Mouse (Mus musculus): ENCODE data around the gene Sorcs2. TPM values are rescaled to one million over a fixed set of nuclear protein-coding genes. Genes with fewer than 3 reads are reported as not detected.
A peak's percentile ranks its signal among the peaks of the same experiment; 100 is the strongest.

Gene Sorcs2
- polyA plus RNA-seq, 1 experiment from 2014 or later: 3.1 TPM

- DNase-seq (ENCODE audit: low spot score): no peak
- Histone ChIP-seq H3K27ac (replicated peaks) (no peak overlapping the region), H3K9ac (ENCODE audit: low read length) (no peak overlapping the region), H3K4me1 (replicated peaks; ENCODE audit: control insufficient read depth, insufficient read depth) (no peaks in the 10 kb centered on the region), H3K4me3 (ENCODE audit: low read depth, low read length) (no peak overlapping the region), H3K4me2 (replicated peaks; ENCODE audit: low read depth) (no peak overlapping the region), H3K36me3 (ENCODE audit: control insufficient read depth, insufficient read depth, low read length) (no peaks in the 10 kb centered on the region), H3K27me3 (ENCODE audit: control insufficient read depth, insufficient read depth, low read length) (no peaks in the 10 kb centered on the region), H3K9me3 (ENCODE audit: control insufficient read depth, low read length) (no peaks in the 10 kb centered on the region)
- WGBS: 85% methylated on average over 10 of the region's 10 CpGs
- 0 out of 2 replicates have a peak, but pooled peaks have one; percentile 8 for ATAC-seq (ENCODE audit: low FRiP score, low TSS enrichment)
- TF ChIP-seq EP300 (optimal IDR thresholded peaks at IDR 0.05) (no peak), CTCF (IDR thresholded peaks at IDR 0.05; ENCODE audit: low read depth) (no peak)
These were observed 390.3 kb downstream of the Sorcs2 start for GRCm38 (mm10) chr5:36007649-36008048.

DNA sequence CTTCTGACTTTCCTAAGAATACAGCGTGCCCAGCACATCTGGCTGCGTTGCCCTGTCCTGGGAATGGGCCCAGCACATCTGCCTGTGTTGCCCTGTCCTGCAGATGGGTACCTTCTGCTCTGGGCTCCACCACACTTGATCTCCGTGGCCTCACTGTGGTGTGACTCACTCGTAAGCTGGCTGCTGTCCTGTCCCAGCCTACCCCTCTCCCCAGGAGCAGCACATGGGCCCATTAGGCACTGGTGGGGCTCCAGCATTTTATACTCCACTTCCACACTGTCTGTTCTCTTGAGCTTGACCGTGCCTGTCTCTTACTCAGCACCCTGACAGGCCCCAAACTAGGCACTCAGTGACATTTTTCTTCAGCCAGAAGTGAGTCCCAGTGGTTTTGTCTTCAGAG lies 391.4 kb downstream of the Sorcs2 start:
- Histone ChIP-seq H3K9ac (ENCODE audit: low read length) (no peak overlapping the region), H3K4me2 (replicated peaks; ENCODE audit: low read depth) (no peak overlapping the region), H3K9me3 (ENCODE audit: control insufficient read depth, low read length) (no peaks in the 10 kb centered on the region), H3K27ac (replicated peaks) (no peak overlapping the region), H3K4me3 (ENCODE audit: low read depth, low read length) (no peak overlapping the region), H3K27me3 (ENCODE audit: control insufficient read depth, insufficient read depth, low read length) (no peaks in the 10 kb centered on the region), H3K4me1 (replicated peaks; ENCODE audit: control insufficient read depth, insufficient read depth) (no peaks in the 10 kb centered on the region), H3K36me3 (ENCODE audit: control insufficient read depth, insufficient read depth, low read length) (no peaks in the 10 kb centered on the region)
- DNase-seq (ENCODE audit: low spot score) (no peak), ATAC-seq (ENCODE audit: low FRiP score, low TSS enrichment) (no peak)
- TF ChIP-seq EP300 (optimal IDR thresholded peaks at IDR 0.05): no peak
- WGBS: 65% methylated on average over 5 of the region's 5 CpGs

DNA sequence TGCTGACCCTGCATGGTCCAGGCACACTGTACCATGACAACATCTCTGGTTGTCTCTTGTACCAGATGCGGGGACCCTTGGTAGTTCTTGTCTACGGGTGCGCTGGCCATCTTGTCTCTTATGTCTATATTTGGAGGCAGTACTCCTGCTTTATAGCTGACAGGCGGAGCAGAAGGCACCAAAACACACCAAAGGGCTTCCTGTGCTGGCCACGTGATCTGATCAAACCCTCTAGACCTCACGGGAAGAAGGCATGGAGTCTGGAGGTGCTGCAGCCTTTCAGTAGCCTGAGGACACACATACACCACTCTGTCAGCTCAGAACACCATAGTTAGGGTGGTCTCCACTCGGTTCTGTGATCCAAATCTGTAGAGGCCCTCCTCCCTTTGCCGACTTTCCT lies 391.8 kb downstream of the Sorcs2 start:
- no peak overlapping the region for H3K27ac ChIP-seq (replicated peaks)
- ATAC-seq (ENCODE audit: low FRiP score, low TSS enrichment) (no peak), DNase-seq (ENCODE audit: low spot score) (no peak)
- peaks cover under 1% of the 10 kb centered on the region; the same call in 1 of the 2 replicates for H3K36me3 ChIP-seq (ENCODE audit: control insufficient read depth, insufficient read depth, low read length)
- H3K4me1 ChIP-seq (replicated peaks; ENCODE audit: control insufficient read depth, insufficient read depth): no peaks in the 10 kb centered on the region
- TF ChIP-seq CTCF (IDR thresholded peaks at IDR 0.05; ENCODE audit: low read depth) (no peak), EP300 (optimal IDR thresholded peaks at IDR 0.05) (no peak)
- H3K27me3 ChIP-seq (ENCODE audit: control insufficient read depth, insufficient read depth, low read length): no peaks in the 10 kb centered on the region
- H3K4me2 ChIP-seq (replicated peaks; ENCODE audit: low read depth): no peak overlapping the region
- 67% methylated on average over 8 of the region's 8 CpGs for WGBS
- H3K9me3 ChIP-seq (ENCODE audit: control insufficient read depth, low read length): no peaks in the 10 kb centered on the region
- no peak overlapping the region for H3K9ac ChIP-seq (ENCODE audit: low read length)
- no peak overlapping the region for H3K4me3 ChIP-seq (ENCODE audit: low read depth, low read length)

GRCm38 (mm10) chr5:36003797-36004196 lies 394.1 kb downstream of the Sorcs2 start:
- Histone ChIP-seq H3K4me2 (replicated peaks; ENCODE audit: low read depth) (no peak overlapping the region), H3K4me1 (replicated peaks; ENCODE audit: control insufficient read depth, insufficient read depth) (no peaks in the 10 kb centered on the region), H3K4me3 (ENCODE audit: low read depth, low read length) (no peak overlapping the region), H3K36me3 (ENCODE audit: control insufficient read depth, insufficient read depth, low read length) (peaks cover 13% of the 10 kb centered on the region), H3K9me3 (ENCODE audit: control insufficient read depth, low read length) (no peaks in the 10 kb centered on the region), H3K27ac (replicated peaks) (no peak overlapping the region), H3K9ac (ENCODE audit: low read length) (no peak overlapping the region), H3K27me3 (ENCODE audit: control insufficient read depth, insufficient read depth, low read length) (no peaks in the 10 kb centered on the region)
- 75% methylated on average over 10 of the region's 10 CpGs for WGBS
- TF ChIP-seq CTCF (IDR thresholded peaks at IDR 0.05; ENCODE audit: low read depth): no peak
- no peak for TF ChIP-seq EP300 (optimal IDR thresholded peaks at IDR 0.05)
- no peak for ATAC-seq (ENCODE audit: low FRiP score, low TSS enrichment)
- no peak for DNase-seq (ENCODE audit: low spot score)

- H3K36me3 ChIP-seq (ENCODE audit: control insufficient read depth, insufficient read depth, low read length): peaks cover 13% of the 10 kb centered on the region; the same call in 1 of the 2 replicates
- H3K4me3 ChIP-seq (ENCODE audit: low read depth, low read length): no peak overlapping the region
- WGBS: 73% methylated on average over 11 of the region's 11 CpGs
These were observed 407.8 kb downstream of the Sorcs2 start for GRCm38 (mm10) chr5:35989986-35990735.

DNA sequence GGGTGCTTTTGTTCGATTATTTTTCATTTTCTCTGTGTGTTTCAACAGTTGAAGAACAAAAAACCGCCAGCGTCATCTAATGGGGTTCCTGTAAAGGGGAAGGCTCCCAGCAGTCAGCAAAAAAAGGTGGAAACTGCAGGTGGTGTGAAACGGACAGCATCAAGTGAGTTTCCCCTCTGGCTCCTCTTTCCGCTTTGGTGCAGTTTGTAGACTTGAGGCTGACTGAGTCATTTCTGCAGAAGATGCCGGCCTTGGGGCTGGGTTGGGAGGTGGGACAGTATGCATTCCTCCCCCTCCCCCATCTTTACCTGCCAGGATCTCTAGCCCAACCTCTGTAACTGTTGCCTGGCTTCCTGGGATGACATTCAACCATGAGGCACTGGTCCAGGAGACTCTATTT lies 408.4 kb downstream of the Sorcs2 start:
- H3K27ac ChIP-seq (replicated peaks): no peak overlapping the region
- no peak for ATAC-seq (ENCODE audit: low FRiP score, low TSS enrichment)
- no peaks in the 10 kb centered on the region for H3K4me1 ChIP-seq (replicated peaks; ENCODE audit: control insufficient read depth, insufficient read depth)
- no peak overlapping the region for H3K4me2 ChIP-seq (replicated peaks; ENCODE audit: low read depth)
- peaks cover 14% of the 10 kb centered on the region for H3K36me3 ChIP-seq (ENCODE audit: control insufficient read depth, insufficient read depth, low read length)
- no peaks in the 10 kb centered on the region for H3K9me3 ChIP-seq (ENCODE audit: control insufficient read depth, low read length)
- H3K27me3 ChIP-seq (ENCODE audit: control insufficient read depth, insufficient read depth, low read length): no peaks in the 10 kb centered on the region
- H3K4me3 ChIP-seq (ENCODE audit: low read depth, low read length): no peak overlapping the region
- no peak for DNase-seq (ENCODE audit: low spot score)
- TF ChIP-seq CTCF (IDR thresholded peaks at IDR 0.05; ENCODE audit: low read depth): no peak
- TF ChIP-seq EP300 (optimal IDR thresholded peaks at IDR 0.05): no peak
- 85% methylated on average over 6 of the region's 6 CpGs for WGBS
- H3K9ac ChIP-seq (ENCODE audit: low read length): no peak overlapping the region

More at GRCm38 (mm10) chr5:35989986-35990735, 407.8 kb downstream of the Sorcs2 start:
- Histone ChIP-seq H3K27me3 (ENCODE audit: control insufficient read depth, insufficient read depth, low read length) (no peaks in the 10 kb centered on the region), H3K27ac (replicated peaks) (no peak overlapping the region), H3K9me3 (ENCODE audit: control insufficient read depth, low read length) (no peaks in the 10 kb centered on the region), H3K4me2 (replicated peaks; ENCODE audit: low read depth) (no peak overlapping the region), H3K4me1 (replicated peaks; ENCODE audit: control insufficient read depth, insufficient read depth) (no peaks in the 10 kb centered on the region), H3K9ac (ENCODE audit: low read length) (no peak overlapping the region)
- TF ChIP-seq EP300 (optimal IDR thresholded peaks at IDR 0.05) (no peak), CTCF (IDR thresholded peaks at IDR 0.05; ENCODE audit: low read depth) (no peak)
- ATAC-seq (ENCODE audit: low FRiP score, low TSS enrichment) (0 out of 2 replicates have a peak, but pooled peaks have one; percentile 15), DNase-seq (ENCODE audit: low spot score) (no peak)

Measured in stomach, postnatal 0 days (tissue).